Comparison of ENCODE assay signal across 8 mouse cellular contexts in genomic region chr3:144753120-144753519, GRCm38 (mm10). TPM values are rescaled to one million over a fixed set of nuclear protein-coding genes. Genes with fewer than 3 reads are reported as not detected.
A peak's percentile ranks its signal among the peaks of the same experiment; 100 is the strongest.
DNase-seq lines count a peak whose midpoint lies in the region; ATAC-seq and TF ChIP-seq lines count a peak whose summit lies in the region.

No protein-coding gene starts in this region.

- 9% methylated on average over 2 of the region's 2 CpGs for WGBS in olfactory bulb, adult 2 months
- WGBS in midbrain, embryonic 13.5 days, result 4% methylated on average over 2 of the region's 2 CpGs

- TF ChIP-seq POLR2A in olfactory bulb, adult 2 months (IDR thresholded peaks at IDR 0.05; ENCODE audit: insufficient read depth, low read depth, low read length), result no peak

- H3K4me1 ChIP-seq in olfactory bulb, adult 2 months (ENCODE audit: control insufficient read depth, insufficient read depth, low read length), result no peaks in the 10 kb centered on the region
- no peaks in the 10 kb centered on the region for H3K4me1 ChIP-seq in midbrain, embryonic 13.5 days (replicated peaks)

- H3K27ac ChIP-seq in olfactory bulb, adult 2 months (ENCODE audit: insufficient read depth, low read depth, low read length), result no peak overlapping the region
- H3K27ac ChIP-seq in midbrain, embryonic 13.5 days, result no peak overlapping the region

- ATAC-seq in frontal cortex, adult (ENCODE audit: low TSS enrichment), result peak; percentile 69; the same call in 1 of the 2 replicates
- no peak for ATAC-seq in midbrain, embryonic 13.5 days

- no peak overlapping the region for H3K9ac ChIP-seq in midbrain, embryonic 13.5 days (replicated peaks)

- no peaks in the 10 kb centered on the region for H3K27me3 ChIP-seq in midbrain, embryonic 13.5 days

- no peak for DNase-seq in frontal cortex, postnatal 36 days (ENCODE audit: low spot score in 2 of 2)
- DNase-seq in A20 (ENCODE audit: low read depth, low spot score), result peak; percentile 37
- peak; percentile 26 for DNase-seq in adrenal gland, postnatal 10 days
- DNase-seq in induced T-regulatory cell, adult 2 months (ENCODE audit: low read depth), result peak; percentile 51
- DNase-seq in left cerebral cortex, adult 8-10 months (ENCODE audit: low spot score in 2 of 2), result no peak

- no peak overlapping the region for H3K4me2 ChIP-seq in midbrain, embryonic 13.5 days (replicated peaks)

- no peaks in the 10 kb centered on the region for H3K9me3 ChIP-seq in midbrain, embryonic 13.5 days

- peak; percentile 21; the same call in 1 of the 2 replicates for TF ChIP-seq CTCF in olfactory bulb, adult 2 months (IDR thresholded peaks at IDR 0.05; ENCODE audit: insufficient read depth, low read depth, low read length)

- no peaks in the 10 kb centered on the region for H3K36me3 ChIP-seq in midbrain, embryonic 13.5 days

- no peak overlapping the region for H3K4me3 ChIP-seq in olfactory bulb, adult 2 months (ENCODE audit: insufficient read depth, low read depth, low read length)
- H3K4me3 ChIP-seq in midbrain, embryonic 13.5 days (replicated peaks), result no peak overlapping the region

RNA-seq across cellular contexts. Expression of gene Clca3a1, which starts 7.7 kb away (rescaled TPM):
- 1 to 10 TPM; 9.3 to 9.6 TPM for total RNA-seq in adrenal gland, postnatal 10 days (2021)
- not detected in 2 replicates for polyA plus RNA-seq in olfactory bulb, adult 2 months (2012; ENCODE audit: insufficient read depth, insufficient read length, low replicate concordance, missing spikeins)
- under 1 TPM in 3 of 4 experiments, not detected in 1; 0.09 to 0.39 (median 0.35) TPM for total RNA-seq in left cerebral cortex, adult 8-10 months (2022)
- 0.17 and 0.19 TPM in 2 replicates for polyA plus RNA-seq in midbrain, embryonic 13.5 days (2015; fragmentation: Nextera tagmentation; extraction: Ambion mirVana)

RNA-seq across cellular contexts. Expression of gene Sh3glb1, which starts 33.0 kb away (rescaled TPM):
- total RNA-seq in adrenal gland, postnatal 10 days (2021), result 100 to 1,000 TPM; 271 to 286 TPM
- polyA plus RNA-seq in olfactory bulb, adult 2 months (2012; ENCODE audit: insufficient read depth, insufficient read length, low replicate concordance, missing spikeins), result 182 TPM in 1 of 2 replicates, not detected in the other
- total RNA-seq in left cerebral cortex, adult 8-10 months (2022), result 10 to 100 TPM; 62.2 to 67.4 (median 64.3) TPM
- polyA plus RNA-seq in midbrain, embryonic 13.5 days (2015; fragmentation: Nextera tagmentation; extraction: Ambion mirVana), result 98.1 and 99.6 TPM in 2 replicates

Comparison
In these comparisons a context has a peak if more than half of its experiments do, and no peak if none do; other contexts are left out.
1. DNase-seq: peak in A20 (single experiment), adrenal gland, postnatal 10 days (single experiment) and induced T-regulatory cell, adult 2 months (single experiment); none in frontal cortex, postnatal 36 days (0 of 2) and left cerebral cortex, adult 8-10 months (0 of 2).
2. RNA of gene Clca3a1, which starts 7.7 kb away (total RNA-seq): 9.3 to 9.6 TPM in adrenal gland, postnatal 10 days; 0.09 to 0.39 TPM in left cerebral cortex, adult 8-10 months; every median in the first group is over 4 times any median in the second.